Mouse (Mus musculus): Measurements from ENCODE around the gene Srd5a1.

- TF ChIP-seq CTCF (IDR thresholded peaks at IDR 0.05; ENCODE audit: low read depth) (no peak), EP300 (IDR thresholded peaks at IDR 0.05; ENCODE audit: low read depth) (no peak)
Measured at GRCm38 (mm10) chr13:69547488-69548180, 63.6 kb downstream of the Srd5a1 start.
